Mouse (Mus musculus): Measurements from ENCODE around the gene Zfp628. TPM values are rescaled to one million over a fixed set of nuclear protein-coding genes. Genes with fewer than 3 reads are reported as not detected.

Gene Zfp628
- polyA plus RNA-seq, 1 experiment, result not detected

DNA sequence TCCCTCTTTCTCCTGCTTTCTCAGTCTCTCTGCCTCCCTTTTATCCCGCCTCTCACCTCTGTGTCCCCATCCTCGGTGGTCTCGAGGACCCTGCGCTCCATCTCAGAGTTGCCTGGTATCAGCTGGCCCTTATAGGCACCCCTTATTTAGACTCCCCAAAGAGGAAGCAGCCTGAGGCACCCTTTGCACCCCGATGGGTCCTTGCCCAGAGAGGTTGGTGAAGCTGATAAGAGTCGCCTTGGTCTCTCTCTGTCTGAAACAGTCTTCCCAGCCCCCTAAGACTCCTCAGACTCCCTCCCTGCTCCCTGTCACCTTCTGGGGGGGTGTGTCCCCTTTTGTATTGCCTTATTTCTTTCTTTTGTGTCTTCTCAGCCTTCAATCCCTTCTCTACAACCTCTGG lies 56.1 kb downstream of the Zfp628 start, which contains the start of gene Sbk3:
Sbk3 (minus strand) TSS at position 101 of the 400 bp plus-strand sequence.
- TF ChIP-seq CTCF (IDR thresholded peaks at IDR 0.05; ENCODE audit: insufficient read depth, low read depth, low read length), result no peak
- no peak for TF ChIP-seq POLR2A (IDR thresholded peaks at IDR 0.05; ENCODE audit: insufficient read depth, low read depth, low read length)
- 37% methylated on average over 6 of the region's 6 CpGs for WGBS

More for the DNA sequence above, 56.1 kb downstream of the Zfp628 start, which contains the start of gene Sbk3:
- Histone ChIP-seq H3K27ac (ENCODE audit: insufficient read depth, low read depth, low read length) (no peak within 1 kb of the TSS), H3K4me3 (ENCODE audit: insufficient read depth, low read depth, low read length) (no peak within 1 kb of the TSS), H3K4me1 (ENCODE audit: control insufficient read depth, insufficient read depth, low read length) (peaks cover 8% of the 10 kb centered on the region)

Other genes starting within 250 kb of the Zfp628 start
- gene Hspbp1, start 230.1 kb upstream of the Zfp628 start, polyA plus RNA-seq (2012; ENCODE audit: insufficient read depth, insufficient read length, low replicate concordance, missing spikeins), result not detected in 2 replicates
- gene Brsk1, start 224.6 kb upstream of the Zfp628 start, polyA plus RNA-seq (2012; ENCODE audit: insufficient read depth, insufficient read length, low replicate concordance, missing spikeins), result not detected in 2 replicates
- not detected in 2 replicates for gene Tmem150b, start 190.0 kb upstream of the Zfp628 start, polyA plus RNA-seq (2012; ENCODE audit: insufficient read depth, insufficient read length, low replicate concordance, missing spikeins)
- gene Kmt5c, start 175.1 kb upstream of the Zfp628 start, polyA plus RNA-seq (2012; ENCODE audit: insufficient read depth, insufficient read length, low replicate concordance, missing spikeins), result not detected in 2 replicates
- gene Cox6b2, start 162.1 kb upstream of the Zfp628 start, polyA plus RNA-seq (2012; ENCODE audit: insufficient read depth, insufficient read length, low replicate concordance, missing spikeins), result not detected in 2 replicates
- not detected in 2 replicates for gene Fam71e2, start 143.9 kb upstream of the Zfp628 start, polyA plus RNA-seq (2012; ENCODE audit: insufficient read depth, insufficient read length, low replicate concordance, missing spikeins)
- not detected in 2 replicates for gene Il11, start 132.4 kb upstream of the Zfp628 start, polyA plus RNA-seq (2012; ENCODE audit: insufficient read depth, insufficient read length, low replicate concordance, missing spikeins)
- gene Tmem190, start 132.3 kb upstream of the Zfp628 start, polyA plus RNA-seq (2012; ENCODE audit: insufficient read depth, insufficient read length, low replicate concordance, missing spikeins), result not detected in 2 replicates
- gene Tmem238, start 125.6 kb upstream of the Zfp628 start, polyA plus RNA-seq (2012; ENCODE audit: insufficient read depth, insufficient read length, low replicate concordance, missing spikeins), result not detected in 2 replicates
- gene Rpl28, start 122.3 kb upstream of the Zfp628 start, polyA plus RNA-seq (2012; ENCODE audit: insufficient read depth, insufficient read length, low replicate concordance, missing spikeins), result not detected in 2 replicates
- gene Ube2s, start 102.6 kb upstream of the Zfp628 start, polyA plus RNA-seq (2012; ENCODE audit: insufficient read depth, insufficient read length, low replicate concordance, missing spikeins), result not detected in 2 replicates
- 146 TPM in 1 of 2 replicates, not detected in the other for gene Shisa7, start 70.5 kb upstream of the Zfp628 start, polyA plus RNA-seq (2012; ENCODE audit: insufficient read depth, insufficient read length, low replicate concordance, missing spikeins)
- not detected in 2 replicates for gene Isoc2b, start 45.0 kb upstream of the Zfp628 start, polyA plus RNA-seq (2012; ENCODE audit: insufficient read depth, insufficient read length, low replicate concordance, missing spikeins)
- not detected in 2 replicates for gene Isoc2a, start 38.1 kb upstream of the Zfp628 start, polyA plus RNA-seq (2012; ENCODE audit: insufficient read depth, insufficient read length, low replicate concordance, missing spikeins)
- gene Gm36210, start 8.7 kb upstream of the Zfp628 start, polyA plus RNA-seq (2012; ENCODE audit: insufficient read depth, insufficient read length, low replicate concordance, missing spikeins), result not detected in 2 replicates
- not detected in 2 replicates for gene Nat14, start 6.8 kb downstream of the Zfp628 start, polyA plus RNA-seq (2012; ENCODE audit: insufficient read depth, insufficient read length, low replicate concordance, missing spikeins)
- gene Ssc5d, start 10.6 kb downstream of the Zfp628 start, polyA plus RNA-seq (2012; ENCODE audit: insufficient read depth, insufficient read length, low replicate concordance, missing spikeins), result not detected in 2 replicates
- not detected in 2 replicates for gene Sbk2, start 49.2 kb downstream of the Zfp628 start, polyA plus RNA-seq (2012; ENCODE audit: insufficient read depth, insufficient read length, low replicate concordance, missing spikeins)
- gene Sbk3, start 56.0 kb downstream of the Zfp628 start, polyA plus RNA-seq (2012; ENCODE audit: insufficient read depth, insufficient read length, low replicate concordance, missing spikeins), result not detected in 2 replicates
- gene Zfp579, start 80.9 kb downstream of the Zfp628 start, polyA plus RNA-seq (2012; ENCODE audit: insufficient read depth, insufficient read length, low replicate concordance, missing spikeins), result not detected in 2 replicates
- gene Zfp524, start 99.2 kb downstream of the Zfp628 start, polyA plus RNA-seq (2012; ENCODE audit: insufficient read depth, insufficient read length, low replicate concordance, missing spikeins), result not detected in 2 replicates
- gene Fiz1, start 99.5 kb downstream of the Zfp628 start, polyA plus RNA-seq (2012; ENCODE audit: insufficient read depth, insufficient read length, low replicate concordance, missing spikeins), result not detected in 2 replicates
- gene Gm44973, start 100.3 kb downstream of the Zfp628 start, polyA plus RNA-seq (2012; ENCODE audit: insufficient read depth, insufficient read length, low replicate concordance, missing spikeins), result not detected in 2 replicates
- gene Zfp865, start 105.2 kb downstream of the Zfp628 start, polyA plus RNA-seq (2012; ENCODE audit: insufficient read depth, insufficient read length, low replicate concordance, missing spikeins), result not detected in 2 replicates
- gene Ccdc106, start 105.3 kb downstream of the Zfp628 start, polyA plus RNA-seq (2012; ENCODE audit: insufficient read depth, insufficient read length, low replicate concordance, missing spikeins), result not detected in 2 replicates
- not detected in 2 replicates for gene 4632433K11Rik, start 118.9 kb downstream of the Zfp628 start, polyA plus RNA-seq (2012; ENCODE audit: insufficient read depth, insufficient read length, low replicate concordance, missing spikeins)
- gene Zfp784, start 123.2 kb downstream of the Zfp628 start, polyA plus RNA-seq (2012; ENCODE audit: insufficient read depth, insufficient read length, low replicate concordance, missing spikeins), result not detected in 2 replicates
- gene Zfp580, start 136.3 kb downstream of the Zfp628 start, polyA plus RNA-seq (2012; ENCODE audit: insufficient read depth, insufficient read length, low replicate concordance, missing spikeins), result not detected in 2 replicates
- 837 TPM in 1 of 2 replicates, not detected in the other for gene U2af2, start 146.9 kb downstream of the Zfp628 start, polyA plus RNA-seq (2012; ENCODE audit: insufficient read depth, insufficient read length, low replicate concordance, missing spikeins)
- gene Epn1, start 165.0 kb downstream of the Zfp628 start, polyA plus RNA-seq (2012; ENCODE audit: insufficient read depth, insufficient read length, low replicate concordance, missing spikeins), result not detected in 2 replicates
- gene Rfpl4, start 201.7 kb downstream of the Zfp628 start, polyA plus RNA-seq (2012; ENCODE audit: insufficient read depth, insufficient read length, low replicate concordance, missing spikeins), result not detected in 2 replicates
- not detected in 2 replicates for gene Rasl2-9, start 210.7 kb downstream of the Zfp628 start, polyA plus RNA-seq (2012; ENCODE audit: insufficient read depth, insufficient read length, low replicate concordance, missing spikeins)
- not detected in 2 replicates for gene Vmn1r55, start 234.5 kb downstream of the Zfp628 start, polyA plus RNA-seq (2012; ENCODE audit: insufficient read depth, insufficient read length, low replicate concordance, missing spikeins)

Data from olfactory bulb, adult 2 months (tissue).